Mouse (Mus musculus) left cerebral cortex, adult 11 months (tissue): ENCODE data around the gene 2310034G01Rik.

Source experiments
- DNase-seq: peaks from one replicate; pipeline ENCODE4 v3.0.0; 2022; ENCODE audit warnings: low spot score

Gene 2310034G01Rik

DNA sequence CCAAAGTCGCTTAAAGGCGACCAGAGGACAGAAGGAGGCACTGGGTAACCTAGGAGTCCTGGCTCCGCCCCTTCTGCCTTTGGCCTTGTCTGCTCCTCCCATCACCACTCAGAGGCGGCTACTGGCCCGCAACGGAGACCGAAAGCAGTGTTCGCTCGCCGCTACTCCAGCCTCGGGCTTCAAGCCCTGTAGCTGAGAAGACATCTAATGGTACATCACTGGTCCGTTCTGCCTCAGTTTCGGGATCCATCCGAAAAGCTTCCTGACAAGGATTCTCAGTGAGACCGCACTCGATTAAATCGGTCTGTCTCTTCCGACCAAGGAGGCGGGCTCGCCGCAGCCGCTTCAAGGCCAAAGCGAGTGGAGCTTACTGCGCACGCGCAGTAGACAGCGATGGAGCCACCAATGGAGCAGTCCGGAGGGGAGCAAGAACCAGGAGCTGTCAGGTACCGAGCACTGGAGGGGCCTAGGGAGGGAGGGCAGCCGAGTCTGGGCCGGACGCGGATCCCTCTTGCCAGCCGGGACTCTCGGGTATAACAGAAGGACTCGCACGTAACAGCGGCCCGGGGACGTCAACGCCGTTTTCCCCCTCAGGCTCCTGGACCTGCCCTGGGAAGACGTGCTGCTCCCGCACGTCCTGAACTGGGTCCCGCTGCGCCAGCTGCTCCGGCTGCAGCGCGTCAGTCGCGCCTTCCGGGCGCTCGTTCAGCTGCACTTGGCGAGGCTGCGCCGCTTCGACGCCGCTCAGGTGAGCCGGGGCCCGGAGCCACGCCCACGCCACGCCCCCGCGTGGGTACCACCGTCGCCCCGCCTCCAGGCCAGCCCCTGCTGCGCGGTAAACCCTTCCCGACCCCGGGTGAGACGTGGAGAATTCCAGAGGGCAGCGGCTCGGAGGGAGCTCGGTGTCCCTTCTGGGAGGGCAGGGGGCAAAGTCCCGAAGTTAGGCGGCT is 21.7 kb downstream of the 2310034G01Rik start, which contains the start of gene Fbxl15:
Fbxl15 (plus strand) TSS at position 104 of the 950 bp plus-strand sequence.
- peak; percentile 93 for DNase-seq

DNA sequence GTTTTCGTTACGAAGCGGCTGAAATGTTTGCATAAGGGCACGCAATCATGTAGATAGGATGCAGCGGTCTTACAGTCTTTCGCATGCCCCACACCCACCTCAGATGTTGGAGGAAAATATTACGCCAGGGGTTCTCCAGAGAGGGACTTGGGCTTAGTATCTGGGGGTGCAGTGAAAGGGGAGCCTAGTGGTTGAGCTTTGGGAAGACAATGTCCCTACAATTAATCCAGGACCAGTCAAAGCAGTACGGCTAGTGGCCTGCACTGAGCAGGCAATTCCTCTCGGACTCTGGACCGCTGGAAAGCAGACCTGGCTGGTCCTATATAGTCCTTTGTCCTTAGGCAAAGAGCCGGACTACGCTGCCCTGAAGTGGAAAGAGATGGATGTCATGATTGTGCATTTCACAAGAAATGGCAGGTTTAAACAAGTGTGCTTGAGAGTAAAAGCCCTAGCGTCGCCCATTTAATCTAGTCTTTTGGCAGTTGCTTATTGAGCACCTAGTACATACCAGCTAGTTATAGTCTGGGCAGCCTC is 22.5 kb downstream of the 2310034G01Rik start:
- DNase-seq = no peak

DNA sequence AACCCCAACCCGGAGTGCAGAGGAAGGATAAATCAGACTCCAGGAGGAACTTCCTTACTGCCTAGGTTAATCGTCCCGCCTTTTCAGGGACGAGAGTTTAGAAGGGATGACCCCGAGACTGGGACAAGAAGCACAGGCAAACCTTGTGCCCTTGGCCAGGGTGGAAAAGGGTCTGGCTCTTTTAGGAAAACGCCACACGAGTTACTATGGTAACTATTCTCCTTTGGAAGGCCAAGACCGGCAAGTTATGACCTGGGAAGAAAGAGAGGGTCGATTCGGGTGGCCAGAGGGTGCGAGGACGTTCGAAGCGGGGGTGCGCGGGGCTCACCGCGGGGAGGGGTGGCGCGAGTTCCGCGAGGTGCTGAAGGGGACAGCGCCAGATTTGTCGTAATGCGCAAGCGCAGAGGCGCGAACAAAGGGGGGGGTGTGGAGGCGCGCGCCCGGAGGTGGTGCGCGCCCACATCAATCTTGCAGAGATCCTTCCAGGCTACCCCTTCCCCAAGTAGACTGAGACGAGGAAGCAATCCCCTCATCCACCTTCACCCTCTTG is 23.3 kb downstream of the 2310034G01Rik start, which contains the start of gene Psd:
Psd (minus strand) TSS at position 401 of the 550 bp plus-strand sequence.
- no peak for DNase-seq

DNA sequence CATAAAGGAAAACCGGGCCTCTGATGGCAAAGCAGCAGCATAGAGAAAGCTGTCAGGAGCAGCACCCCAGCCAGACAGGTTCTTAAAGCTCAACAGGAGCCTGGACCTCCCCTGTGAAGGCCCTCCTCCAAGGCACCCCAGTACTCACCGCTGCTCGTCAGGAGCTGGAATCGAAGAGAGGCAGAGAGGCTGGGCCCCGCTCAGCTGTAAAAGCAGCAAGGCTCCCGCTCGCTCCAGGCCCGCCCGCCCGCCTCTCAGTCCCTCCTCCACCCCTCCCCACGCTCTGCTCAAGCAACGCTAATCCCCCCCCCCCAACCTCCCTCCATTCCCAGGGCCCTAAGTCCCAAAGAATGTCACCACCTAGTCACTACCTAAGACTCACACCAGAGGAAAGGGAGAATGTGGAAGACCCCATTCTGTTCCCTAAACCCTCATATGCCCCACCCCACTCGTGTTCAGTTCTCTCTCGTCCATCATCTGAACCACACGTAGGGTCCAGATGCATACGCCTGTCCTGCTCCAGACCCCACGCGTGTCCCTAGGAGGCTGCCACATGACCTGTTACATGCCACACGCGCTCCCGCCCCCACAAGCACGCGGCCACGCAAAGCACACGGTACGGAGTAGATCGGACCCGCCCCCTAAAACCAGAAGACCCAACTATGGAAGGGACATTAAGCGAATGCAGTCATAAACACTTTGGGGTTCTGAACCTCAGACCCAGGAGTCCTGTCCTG is 23.9 kb downstream of the 2310034G01Rik start:
- no peak for DNase-seq

DNA sequence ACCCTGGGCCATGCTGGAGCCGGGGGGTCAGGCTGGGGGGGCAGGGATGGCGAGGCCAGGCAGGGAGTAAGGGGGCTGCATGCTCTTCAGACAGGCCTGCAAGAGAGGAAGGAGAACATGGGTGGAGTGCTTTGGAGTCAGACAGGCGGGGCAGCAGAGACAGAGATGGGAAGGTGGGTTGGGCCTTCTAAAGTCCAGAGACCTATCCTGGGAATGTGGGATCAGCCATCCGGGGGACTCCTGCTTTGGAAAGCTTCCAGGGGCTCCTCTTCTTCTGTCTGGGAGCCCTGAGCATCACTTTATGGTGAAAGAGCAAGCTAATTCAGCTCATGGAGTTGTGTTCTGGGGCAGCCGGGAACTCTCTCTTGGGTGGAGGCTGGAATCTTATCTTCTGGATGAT is 25.2 kb downstream of the 2310034G01Rik start:
- no peak for DNase-seq

DNA sequence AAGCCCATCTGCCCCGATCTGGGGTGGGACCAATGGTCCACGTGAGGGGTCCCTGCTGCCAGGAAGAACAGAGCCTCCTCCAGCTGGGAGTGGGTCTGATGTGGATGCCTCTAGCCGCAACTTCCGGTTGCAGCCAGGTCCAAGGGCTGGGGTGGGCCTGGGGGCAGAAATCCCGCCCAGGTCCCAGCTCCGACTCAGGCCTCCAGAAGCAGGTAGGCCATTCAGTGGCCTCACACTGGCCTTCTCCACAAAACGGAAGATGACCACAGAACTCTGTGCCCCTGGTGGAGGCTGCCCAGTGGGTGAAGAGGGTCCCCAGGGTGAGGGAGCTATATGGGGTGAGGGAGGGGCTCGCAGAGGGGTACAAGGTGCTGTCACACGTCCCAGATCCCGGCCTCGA is 25.7 kb downstream of the 2310034G01Rik start:
- no peak for DNase-seq

DNA sequence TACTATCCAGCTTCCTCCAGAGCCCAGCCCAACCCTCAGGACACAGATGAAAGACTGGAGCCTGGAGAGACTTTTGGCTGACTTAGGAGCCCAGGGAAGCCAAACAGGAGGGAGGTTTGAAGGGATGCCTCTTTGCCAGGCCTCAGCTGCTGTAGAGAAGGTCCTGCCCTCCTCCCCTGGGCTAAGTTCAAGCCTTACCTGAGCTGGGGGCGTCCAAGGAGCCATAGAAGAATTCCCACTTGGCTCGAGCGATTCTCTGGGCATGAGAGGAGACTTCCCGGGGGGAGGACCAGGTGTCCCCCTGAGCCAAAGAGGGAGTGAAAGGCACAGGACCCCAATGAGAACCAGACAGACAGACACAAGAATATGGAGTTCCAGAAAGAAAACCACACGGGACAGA is 26.4 kb downstream of the 2310034G01Rik start:
- DNase-seq = no peak

DNA sequence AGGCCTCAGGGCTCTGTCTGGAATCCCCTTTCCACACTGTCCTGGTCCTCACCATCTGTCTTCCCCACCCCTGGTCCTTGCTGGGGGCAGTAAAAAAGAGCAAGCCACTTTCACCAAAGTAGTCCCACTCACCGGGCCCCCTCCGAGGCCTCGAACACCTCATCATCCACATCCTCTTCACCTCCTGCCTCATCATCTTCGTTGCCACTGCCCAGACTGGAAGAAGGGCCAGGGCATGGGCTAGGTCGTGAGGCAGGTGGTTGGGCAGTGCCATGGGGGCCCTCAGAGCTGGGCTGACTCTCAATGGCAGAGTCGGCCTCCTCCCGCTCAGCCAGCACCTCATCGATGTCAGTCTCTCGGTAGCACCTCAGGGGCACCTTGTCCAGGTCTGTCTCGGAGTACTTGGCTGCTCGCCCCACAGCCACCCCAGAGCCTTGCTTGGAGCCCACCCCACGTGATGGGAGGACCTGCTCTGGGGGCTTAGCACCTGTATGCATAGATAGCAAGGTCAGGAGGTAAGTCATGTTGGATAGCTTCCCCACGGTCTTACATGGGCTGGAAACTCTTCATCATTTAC is 27.0 kb downstream of the 2310034G01Rik start:
- DNase-seq = no peak

DNA sequence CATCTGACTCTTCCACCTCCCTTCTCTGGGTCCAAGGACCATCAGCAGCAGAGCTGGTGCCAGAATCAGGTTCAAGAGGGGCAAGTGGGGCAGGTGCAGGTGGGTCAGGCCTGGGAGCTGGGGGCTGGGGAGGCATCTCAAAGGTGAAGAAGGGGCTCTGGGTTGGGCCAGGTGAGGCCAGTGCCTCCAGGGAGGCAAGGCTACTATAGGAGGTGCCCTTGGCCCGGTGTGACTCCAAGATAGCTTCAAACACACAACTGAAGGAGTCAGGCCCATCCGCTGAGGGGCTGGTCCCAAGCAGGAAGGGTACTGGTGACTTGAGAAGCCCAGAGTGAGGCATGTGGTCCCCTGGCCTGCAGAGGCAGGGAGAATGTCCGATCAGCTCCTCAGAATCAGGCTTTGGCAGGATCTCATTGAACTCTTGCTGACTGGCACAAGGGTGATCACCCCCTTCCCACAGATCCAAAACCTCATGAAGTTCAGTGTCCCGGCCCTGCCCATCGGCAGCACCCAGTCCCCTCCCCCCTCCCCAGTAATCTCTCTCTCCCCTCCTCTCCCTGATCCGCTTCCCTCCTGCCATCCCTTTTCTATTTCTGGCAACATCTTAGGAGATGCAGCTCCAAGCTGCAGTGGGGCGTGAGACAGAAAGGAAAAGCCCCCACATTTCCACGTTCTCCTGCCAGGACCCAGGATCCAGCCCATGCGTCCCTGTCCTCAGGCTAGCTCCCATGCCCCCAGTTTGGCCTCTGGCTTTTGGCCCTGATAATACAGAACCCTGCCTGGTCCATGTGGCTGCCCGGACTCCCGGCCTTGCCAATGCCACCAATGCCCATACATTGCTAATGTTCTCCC is 27.7 kb downstream of the 2310034G01Rik start:
- no peak for DNase-seq

DNA sequence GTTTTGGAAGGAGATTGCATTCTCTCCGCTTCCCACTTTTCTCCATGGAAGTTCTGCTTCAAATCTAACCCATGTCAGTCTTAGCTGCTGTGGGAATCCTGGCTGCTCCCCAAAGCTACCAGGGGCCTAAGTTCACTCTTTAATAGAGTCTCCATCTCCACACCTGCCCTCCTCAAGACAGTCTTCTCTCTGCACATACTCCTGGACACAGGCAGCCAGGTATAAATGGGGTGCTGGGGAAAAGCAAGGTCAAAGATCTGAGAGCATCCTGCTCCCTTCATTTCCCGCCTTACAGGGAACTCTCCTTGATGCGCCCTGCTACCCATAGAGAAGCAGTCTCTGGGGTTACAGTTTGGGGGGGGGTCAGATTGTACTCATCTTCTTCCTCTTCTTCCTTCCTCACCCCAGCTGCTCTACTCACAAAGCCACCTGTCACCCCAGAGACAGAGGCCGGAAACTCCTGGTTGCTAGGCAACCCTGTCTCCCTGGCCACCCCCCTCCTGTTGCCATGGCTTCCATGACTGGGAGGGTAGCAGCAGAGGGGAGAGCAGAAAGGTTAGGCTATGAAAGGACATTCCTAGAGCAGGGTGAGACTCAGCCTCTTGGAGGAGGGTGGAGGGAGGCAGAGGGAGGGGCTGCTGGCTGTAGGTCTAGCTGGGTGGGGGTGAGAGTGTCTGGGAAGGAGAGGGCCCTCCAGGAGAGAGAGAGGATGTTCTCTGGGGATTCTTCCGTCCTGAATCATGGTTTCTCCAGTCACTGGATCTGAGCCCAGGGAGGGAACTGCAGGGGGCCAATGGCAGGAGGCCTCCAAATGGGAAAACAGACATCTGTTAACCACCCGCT is 28.8 kb downstream of the 2310034G01Rik start:
- DNase-seq = no peak

DNA sequence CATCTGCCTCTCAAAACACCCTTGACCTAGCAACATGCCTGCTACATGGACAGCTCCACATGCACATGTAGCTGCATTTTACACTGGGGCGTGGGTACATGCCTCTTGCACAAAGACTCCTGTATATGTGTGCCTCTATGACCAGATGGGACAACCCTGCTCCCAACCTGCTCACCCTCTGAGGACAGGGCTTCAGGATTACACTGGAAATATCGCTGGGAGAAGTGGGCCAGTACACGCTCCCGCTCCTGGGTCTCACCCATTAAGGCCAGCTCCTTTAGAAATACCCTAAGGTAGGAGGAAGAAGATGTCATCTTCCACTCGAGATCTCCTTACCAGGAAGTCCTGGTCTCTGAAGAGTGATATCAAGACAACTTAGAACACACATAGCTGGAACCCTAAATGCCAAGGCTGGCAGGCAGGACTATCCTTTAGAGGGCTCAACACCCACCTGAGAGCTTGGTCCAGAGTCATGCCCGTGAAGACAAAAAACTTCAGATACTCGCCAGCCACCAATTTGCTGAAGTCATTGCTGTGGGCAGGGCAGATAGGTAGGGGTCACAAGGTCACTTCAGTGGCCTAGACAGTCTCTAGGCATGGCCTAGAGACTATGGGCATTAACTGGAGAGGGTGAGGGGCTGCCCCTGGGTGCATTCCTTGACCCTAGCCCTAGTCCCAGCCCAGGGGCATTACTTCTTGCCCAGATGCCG is 29.9 kb downstream of the 2310034G01Rik start:
- no peak for DNase-seq

DNA sequence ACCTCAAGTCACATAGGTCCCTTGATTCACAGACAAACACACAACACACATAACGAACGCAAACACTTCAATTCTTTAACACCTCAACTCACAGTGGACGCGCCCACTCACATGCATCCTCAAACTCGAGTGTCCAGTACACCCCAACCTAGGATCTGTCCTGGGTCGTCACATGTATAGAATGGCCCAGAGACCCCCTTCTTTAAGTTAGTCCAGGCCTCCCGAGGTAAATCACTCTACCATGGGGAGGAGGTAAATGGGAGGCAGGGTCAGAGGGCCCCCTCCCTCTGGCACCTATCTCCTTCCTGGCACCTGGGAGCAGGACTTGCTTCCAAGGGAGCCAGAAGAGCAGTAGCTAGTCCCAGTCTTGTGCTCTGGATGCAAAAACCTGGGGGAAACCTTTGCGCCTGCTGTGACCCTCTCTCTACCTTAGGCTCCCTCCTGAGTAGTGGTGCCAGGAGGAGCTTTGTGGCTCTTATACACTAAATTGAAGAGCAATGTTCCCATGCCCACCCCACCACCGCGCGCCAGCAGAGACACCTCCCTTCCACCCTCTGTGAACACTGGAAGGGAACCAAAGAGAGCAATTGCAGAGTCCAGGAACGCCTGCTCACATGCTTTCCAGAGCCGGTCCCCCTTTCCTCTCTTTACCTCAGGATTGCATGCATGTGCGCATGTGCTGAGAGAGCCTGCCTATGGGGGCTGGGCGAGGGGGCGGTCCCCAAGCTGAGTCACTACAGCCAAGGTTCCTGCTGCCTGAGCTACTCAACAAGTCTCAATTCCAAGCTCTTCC is 31.3 kb downstream of the 2310034G01Rik start:
- peak; percentile 92 for DNase-seq

DNA sequence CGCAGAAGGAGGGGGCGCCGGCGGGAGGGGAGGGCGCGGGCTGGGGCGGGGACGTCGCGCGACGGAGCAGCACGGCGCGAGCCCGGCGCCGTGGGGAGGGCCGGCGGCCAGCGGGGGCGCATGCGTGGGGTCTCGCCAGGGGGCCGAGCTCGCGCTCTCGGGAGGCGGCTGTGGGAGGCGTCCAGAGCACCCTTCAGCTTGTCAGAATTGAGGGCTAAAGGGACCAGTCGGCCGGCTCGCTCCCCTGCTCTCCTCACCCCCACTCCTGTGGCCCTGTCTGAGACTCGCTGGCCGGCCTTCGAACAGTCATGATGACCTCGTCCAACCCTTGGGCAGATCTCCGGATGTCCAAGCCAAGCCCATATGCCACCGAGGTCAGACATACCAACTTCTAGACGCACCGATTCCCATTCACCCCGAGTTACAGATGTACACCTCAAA is 32.1 kb downstream of the 2310034G01Rik start:
- no peak for DNase-seq

DNA sequence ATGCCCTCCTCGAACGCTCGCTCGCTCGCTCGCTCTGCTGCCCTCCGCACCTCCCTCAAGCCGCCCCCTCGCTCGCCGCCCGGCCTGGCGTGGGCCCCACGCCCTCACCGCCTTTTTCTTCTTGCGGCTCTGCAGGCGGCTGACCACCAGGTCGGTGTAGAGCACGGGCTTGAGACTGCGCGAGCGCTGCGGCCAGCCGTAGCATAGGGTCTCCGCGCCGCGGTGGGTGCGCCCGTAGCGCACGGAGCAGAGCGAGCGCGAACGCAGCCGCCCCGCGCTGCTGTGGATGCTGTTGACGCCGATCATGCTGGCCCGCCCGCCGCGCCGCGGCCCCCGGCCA is 32.6 kb downstream of the 2310034G01Rik start:
- no peak for DNase-seq

DNA sequence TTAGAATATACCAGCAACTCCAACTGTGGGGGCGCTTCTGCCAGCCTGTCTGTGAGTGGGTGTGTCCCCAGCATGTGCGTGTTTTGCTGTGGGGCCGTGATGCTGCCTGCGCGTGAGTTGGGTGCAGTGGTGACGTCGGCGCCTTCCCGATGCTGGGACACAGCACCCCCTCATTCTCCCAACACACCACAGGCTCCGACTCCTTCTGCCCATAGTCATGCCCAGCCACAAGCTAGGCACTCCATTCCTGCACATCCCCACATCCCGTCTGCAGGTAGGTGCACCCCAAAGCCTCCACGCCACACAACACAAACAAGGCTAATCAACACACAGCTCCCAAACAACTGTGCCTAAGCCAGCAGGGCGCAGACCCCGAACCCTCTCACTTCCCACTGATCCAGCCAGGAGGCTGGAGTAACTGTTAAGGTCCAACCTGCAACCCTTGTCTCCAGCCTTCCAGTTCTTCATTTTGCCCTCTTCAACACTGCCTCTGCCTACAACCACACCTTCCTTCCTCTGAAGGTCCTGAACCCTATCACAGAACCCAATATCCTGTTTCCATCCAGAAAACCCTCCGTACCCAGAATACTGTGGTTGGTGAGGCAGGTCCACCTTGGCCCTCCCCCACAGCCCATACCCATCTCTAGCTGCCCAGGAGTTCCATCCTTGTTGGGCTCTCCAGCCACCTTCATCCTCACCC is 33.1 kb downstream of the 2310034G01Rik start:
- DNase-seq = no peak

DNA sequence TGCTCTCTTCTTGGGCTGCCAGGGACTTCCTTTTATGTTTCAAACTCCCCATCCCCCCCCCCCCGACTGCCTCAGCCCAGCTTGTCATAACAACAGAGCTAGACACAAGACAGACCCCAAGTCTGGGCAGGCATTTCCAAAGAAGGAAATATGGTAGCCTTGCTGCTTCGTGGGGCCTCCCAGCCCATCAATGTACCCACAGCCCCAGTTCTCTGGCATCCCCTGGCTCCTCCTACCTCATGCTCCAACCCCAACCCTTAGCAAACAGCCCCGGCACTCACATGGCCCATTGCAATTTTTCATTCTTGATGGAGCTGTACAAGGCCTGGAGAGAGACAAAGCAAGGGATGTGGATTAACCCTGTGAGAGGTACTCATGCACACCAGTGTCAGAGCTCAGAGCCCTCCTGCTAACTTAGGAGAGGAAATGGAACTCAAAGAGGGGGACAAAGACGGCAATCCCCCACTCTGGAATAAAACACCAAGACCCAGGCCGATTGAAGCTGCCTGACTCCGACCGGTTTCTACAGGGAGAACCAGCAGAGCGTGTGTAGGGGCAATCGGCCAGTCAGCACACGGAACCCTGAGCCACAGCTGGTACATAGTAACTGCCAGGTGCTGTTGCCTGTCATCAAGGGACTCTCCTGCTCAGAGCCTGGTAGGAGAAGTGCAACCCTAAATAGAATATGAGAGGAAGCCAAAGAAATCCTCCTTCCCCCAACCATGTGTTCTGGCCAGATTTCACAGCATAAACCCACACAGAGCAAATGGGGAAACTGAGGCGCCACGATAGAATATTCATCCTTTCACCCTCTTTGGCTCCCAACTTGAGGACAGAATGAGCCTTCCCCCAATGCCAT is 34.1 kb downstream of the 2310034G01Rik start:
- DNase-seq = no peak
